Mouse (Mus musculus) midbrain, embryonic 13.5 days (tissue): Measurements from ENCODE around the gene Lrrc4. TPM values are rescaled to one million over a fixed set of nuclear protein-coding genes. Genes with fewer than 3 reads are reported as not detected.

Experiments
- ATAC-seq: fragments of 200-750 bp; cut with Nextera tagmentation; 2 replicates; pipeline ENCODE4 v1.8.0; 2017; ENCODE audit warnings: mild to moderate bottlenecking, moderate TSS enrichment, moderate library complexity
- H3K27ac ChIP-seq: fragments of 300-500 bp; sonication (generic); 2 replicates; pipeline ENCODE4 v1.5.1; 2015; ENCODE audit warnings: inconsistent platforms, mild to moderate bottlenecking, moderate library complexity
- H3K27me3 ChIP-seq: fragments of 300-500 bp; sonication (generic); 2 replicates; pipeline ENCODE4 v1.6.1; 2015; ENCODE audit warnings: mild to moderate bottlenecking, inconsistent platforms
- H3K36me3 ChIP-seq: fragments of 300-500 bp; sonication (generic); 2 replicates; pipeline ENCODE4 v1.6.1; 2015; ENCODE audit warnings: mild to moderate bottlenecking, inconsistent platforms
- H3K4me1 ChIP-seq: fragments of 300-500 bp; sonication (generic); replicated peaks from 2 replicates; pipeline ENCODE4 v1.6.1; 2015; ENCODE audit warnings: inconsistent platforms
- H3K4me2 ChIP-seq: fragments of 300-500 bp; sonication (generic); replicated peaks from 2 replicates; pipeline ENCODE4 v1.6.1; 2015; ENCODE audit warnings: moderate library complexity, mild to moderate bottlenecking, inconsistent platforms
- H3K4me3 ChIP-seq: fragments of 300-500 bp; sonication (generic); replicated peaks from 2 replicates; pipeline ENCODE4 v1.5.1; 2015; ENCODE audit warnings: mild to moderate bottlenecking, inconsistent platforms
- H3K9ac ChIP-seq: fragments of 300-500 bp; sonication (generic); replicated peaks from 2 replicates; pipeline ENCODE4 v1.6.1; 2015; ENCODE audit warnings: mild to moderate bottlenecking, inconsistent platforms
- H3K9me3 ChIP-seq: fragments of 300-500 bp; sonication (generic); 2 replicates; pipeline ENCODE4 v1.6.1; 2016; ENCODE audit warnings: mild to moderate bottlenecking, inconsistent platforms
- WGBS: fragments of 180-500 bp; shearing (Covaris S2); methylation state at CpG from one replicate; pipeline ENCODE4 v1.1.7; 2015; 5-methylcytosine and 5-hydroxymethylcytosine counted together
- polyA plus RNA-seq: library from polyadenylated mRNA; unstranded; fragments of >200 nt; fragmentation: Nextera tagmentation; extraction: Ambion mirVana; gene quantifications from 2 replicates; pipeline ENCODE4 v1.2.1, GENCODE M21; 2015

Gene Lrrc4
- polyA plus RNA-seq, 1 experiment from 2014 or later = 5.3 TPM

DNA sequence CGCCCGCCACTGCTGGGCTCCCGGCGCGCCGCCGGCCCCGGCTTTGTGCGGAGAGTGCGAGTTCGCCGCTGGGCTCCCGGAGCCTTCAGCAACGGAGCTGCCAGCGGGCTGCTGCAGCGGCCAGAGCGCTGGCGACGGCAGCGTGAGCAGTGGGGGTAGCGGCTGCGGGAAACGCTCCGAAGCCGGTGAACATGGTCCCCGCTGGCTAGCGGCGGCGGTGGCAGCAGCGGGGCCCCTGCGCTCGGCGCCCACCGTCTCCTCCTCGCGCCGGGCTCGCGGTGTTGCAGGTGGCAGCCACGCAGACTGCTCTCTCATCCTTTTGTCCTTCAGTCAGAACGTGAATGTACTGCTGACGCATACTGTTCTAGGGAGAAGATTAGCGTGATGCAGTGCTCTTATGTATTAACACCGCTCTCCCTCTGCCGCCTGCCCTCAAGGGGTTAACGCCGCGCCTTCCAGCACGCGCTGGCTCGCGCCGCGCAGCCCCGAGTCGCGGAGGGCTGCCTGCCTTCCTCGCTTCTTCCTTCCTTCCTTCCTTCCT lies 1.3 kb upstream of the Lrrc4 start:
- Histone ChIP-seq H3K4me1 (peaks cover 49% of the 10 kb centered on the region), H3K9ac (peak overlapping the region; percentile 96), H3K9me3 (no peaks in the 10 kb centered on the region), H3K27me3 (peaks cover 11% of the 10 kb centered on the region), H3K27ac (peak overlapping the region; percentile 97), H3K4me2 (peak overlapping the region; percentile 92), H3K4me3 (peak overlapping the region; percentile 85), H3K36me3 (peaks cover 6% of the 10 kb centered on the region)
- under 1% methylated on average over 49 of the region's 58 CpGs for WGBS
- ATAC-seq = peak; percentile 85

DNA sequence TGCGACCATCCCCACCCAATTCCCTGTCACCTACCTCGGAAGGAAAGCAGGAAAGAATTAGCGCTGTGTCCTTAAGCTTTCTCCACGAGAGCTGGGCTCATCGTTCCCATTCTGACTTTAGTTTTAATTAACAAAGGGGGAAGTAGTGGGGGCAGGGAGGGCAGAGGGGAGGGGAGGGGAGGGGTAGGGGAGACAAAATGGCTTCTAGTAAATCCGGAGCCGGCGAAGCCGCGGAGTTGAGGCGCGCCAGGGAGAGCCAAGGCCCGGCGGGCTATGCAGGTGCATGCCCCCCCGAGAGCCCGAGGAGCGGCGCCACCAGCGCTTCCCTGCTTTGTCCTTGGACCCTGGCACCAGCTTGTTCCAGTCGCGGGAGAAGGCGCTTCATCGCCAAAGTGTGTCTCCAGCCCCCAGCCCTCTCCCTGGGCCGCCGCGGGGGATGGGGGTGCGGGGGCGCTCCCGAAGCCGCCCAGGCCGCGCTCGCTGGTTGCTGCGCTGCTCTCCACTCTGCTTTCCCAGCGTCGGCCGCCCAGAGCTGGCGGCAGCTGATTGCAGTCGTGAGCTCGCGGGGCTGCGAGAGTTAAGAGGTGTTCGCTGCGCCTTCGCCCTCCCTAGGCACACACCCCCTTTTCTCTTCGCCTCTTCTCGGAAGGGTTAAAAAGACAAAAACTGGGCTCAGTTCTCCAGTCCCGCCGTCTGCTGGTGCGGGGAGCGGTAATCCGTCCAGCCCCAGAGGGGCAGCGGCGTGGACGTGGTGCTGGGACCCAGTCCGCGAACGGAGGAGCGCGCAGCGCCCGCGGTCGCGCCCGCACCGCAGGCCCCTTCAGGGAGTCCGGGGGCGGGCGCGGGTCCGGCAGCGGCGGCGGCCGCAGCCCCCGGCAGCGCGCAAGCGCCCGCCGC lies 555 bp upstream of the Lrrc4 start:
- peaks cover 56% of the 10 kb centered on the region for H3K4me1 ChIP-seq
- peak; percentile 51 for ATAC-seq

DNA sequence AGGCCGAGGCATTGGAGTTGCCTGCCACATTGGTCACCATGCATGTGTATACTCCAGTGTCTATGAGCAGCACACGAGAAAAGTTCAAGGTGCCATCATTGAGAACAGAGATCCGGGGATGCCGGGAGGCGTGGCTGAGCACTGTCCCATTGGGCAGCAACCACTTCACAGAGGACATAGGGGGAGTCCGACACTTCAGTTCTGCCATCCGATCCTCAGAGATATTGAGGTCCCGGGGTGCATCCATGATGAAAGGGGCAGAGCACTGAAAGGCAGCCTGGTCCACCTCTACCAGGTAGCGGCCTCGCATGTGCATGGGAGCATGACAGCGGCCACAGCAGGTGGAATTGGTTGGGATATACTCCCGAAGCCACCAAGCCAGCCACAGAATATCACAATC lies 1.2 kb downstream of the Lrrc4 start:
- WGBS = 92% methylated on average over 12 of the region's 12 CpGs
- no peak for ATAC-seq

More for the DNA sequence above, 555 bp upstream of the Lrrc4 start:
- H3K4me2 ChIP-seq = peak overlapping the region; percentile 92
- peaks cover 11% of the 10 kb centered on the region for H3K27me3 ChIP-seq
- peak overlapping the region; percentile 85 for H3K4me3 ChIP-seq
- H3K9ac ChIP-seq = peak overlapping the region; percentile 96
- no peaks in the 10 kb centered on the region for H3K9me3 ChIP-seq
- H3K36me3 ChIP-seq = peaks cover 6% of the 10 kb centered on the region
- WGBS = under 1% methylated on average over 76 of the region's 82 CpGs
- H3K27ac ChIP-seq = peak overlapping the region; percentile 97

DNA sequence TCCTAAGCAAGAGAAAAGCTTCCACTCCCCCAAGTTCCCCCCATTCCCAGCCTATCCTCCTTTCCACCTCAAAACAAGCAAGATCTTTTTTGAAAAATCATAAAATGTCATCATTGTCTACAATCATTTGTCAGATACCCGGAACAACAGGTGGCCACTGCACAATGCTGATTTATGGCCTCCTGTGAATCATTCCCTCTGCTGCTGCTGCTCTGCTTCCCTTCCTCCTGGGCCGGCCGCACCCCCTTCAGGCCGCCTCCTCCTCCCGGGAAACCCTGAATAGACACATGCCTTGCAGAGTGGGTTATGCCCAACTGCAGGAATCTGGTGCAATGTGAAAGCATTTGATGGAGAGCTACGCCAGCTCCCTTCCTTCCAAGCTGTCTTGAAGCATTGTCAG lies 3.0 kb downstream of the Lrrc4 start:
- no peak for ATAC-seq
- H3K4me1 ChIP-seq = peaks cover 75% of the 10 kb centered on the region
- H3K9me3 ChIP-seq = no peaks in the 10 kb centered on the region
- H3K27me3 ChIP-seq = no peaks in the 10 kb centered on the region
- 0 out of 2 replicates have a peak overlapping the region, but pooled peaks have one; percentile 19 for H3K27ac ChIP-seq
- 7% methylated on average over 6 of the region's 6 CpGs for WGBS
- H3K4me3 ChIP-seq = peak overlapping the region; percentile 85
- H3K4me2 ChIP-seq = peak overlapping the region; percentile 92
- H3K36me3 ChIP-seq = peaks cover 6% of the 10 kb centered on the region
- H3K9ac ChIP-seq = peak overlapping the region; percentile 60

More for the DNA sequence above, 1.2 kb downstream of the Lrrc4 start:
- H3K27me3 ChIP-seq = peaks cover 5% of the 10 kb centered on the region
- H3K9me3 ChIP-seq = no peaks in the 10 kb centered on the region
- peaks cover 74% of the 10 kb centered on the region for H3K4me1 ChIP-seq
- H3K9ac ChIP-seq = peak overlapping the region; percentile 36; the same call in 1 of the 2 replicates
- peak overlapping the region; percentile 85 for H3K4me3 ChIP-seq
- H3K36me3 ChIP-seq = peaks cover 6% of the 10 kb centered on the region
- peak overlapping the region; percentile 92 for H3K4me2 ChIP-seq
- H3K27ac ChIP-seq = no peak overlapping the region

DNA sequence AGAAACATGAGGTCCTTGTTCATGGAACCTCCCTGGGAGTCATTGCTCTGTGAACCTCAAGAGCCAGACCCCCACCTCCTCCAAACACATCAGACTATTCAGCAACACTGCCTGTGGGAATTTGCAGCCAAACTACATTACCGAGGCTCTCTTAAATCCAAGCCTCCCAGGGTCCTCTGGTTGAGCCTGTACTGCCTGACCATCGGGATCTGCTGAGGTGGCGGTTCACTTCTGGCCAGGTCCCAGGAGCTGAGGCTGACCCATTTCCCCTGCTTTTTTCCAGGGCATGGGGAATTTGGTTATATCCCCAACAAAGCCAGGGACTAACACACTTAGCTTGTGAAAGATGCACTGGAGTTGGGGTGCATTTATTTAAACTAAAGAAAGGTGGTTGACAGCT lies 4.0 kb downstream of the Lrrc4 start:
- no peak for ATAC-seq
- Histone ChIP-seq H3K36me3 (peaks cover 6% of the 10 kb centered on the region), H3K9ac (peak overlapping the region; percentile 57), H3K9me3 (no peaks in the 10 kb centered on the region), H3K27ac (peak overlapping the region; percentile 37), H3K4me2 (peak overlapping the region; percentile 92), H3K4me3 (peak overlapping the region; percentile 85), H3K4me1 (peaks cover 74% of the 10 kb centered on the region), H3K27me3 (no peaks in the 10 kb centered on the region)
- 11% methylated on average over 3 of the region's 3 CpGs for WGBS

DNA sequence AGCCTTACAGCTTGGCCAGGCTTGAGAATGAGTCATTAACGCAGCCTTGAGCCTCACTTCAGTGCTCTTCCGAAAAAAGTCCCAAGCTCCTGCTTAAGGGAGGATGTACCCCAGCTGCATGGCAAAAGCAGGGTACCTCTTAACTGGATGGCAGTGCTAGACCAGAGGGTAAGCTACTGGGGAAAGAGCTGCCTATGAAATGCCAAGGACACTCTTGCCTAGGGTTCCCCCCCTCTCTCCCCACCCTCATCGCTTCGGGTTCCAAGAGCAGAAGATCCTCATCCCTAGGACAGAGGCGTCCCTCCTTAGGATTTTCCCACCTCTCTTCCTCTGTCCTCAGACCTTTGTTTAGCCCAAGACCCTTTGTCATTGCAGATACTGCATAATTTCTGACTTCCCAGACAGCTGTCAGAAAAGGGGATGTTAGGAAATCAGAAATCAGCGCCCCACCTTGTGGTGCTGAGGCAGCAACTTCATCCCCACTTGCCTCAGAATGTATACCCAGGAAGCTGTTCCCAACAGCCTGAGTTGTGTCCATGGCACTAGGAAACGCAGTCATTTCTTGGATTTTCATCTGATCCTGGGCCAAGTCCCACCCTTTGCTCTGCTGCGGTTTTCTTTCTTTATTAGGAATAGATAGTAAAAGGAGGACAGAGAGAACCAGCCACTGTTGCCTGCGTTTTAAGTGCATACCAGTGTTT lies 4.7 kb downstream of the Lrrc4 start:
- Histone ChIP-seq H3K4me3 (peak overlapping the region; percentile 85), H3K27me3 (no peaks in the 10 kb centered on the region), H3K4me1 (peaks cover 79% of the 10 kb centered on the region), H3K36me3 (peaks cover 6% of the 10 kb centered on the region), H3K9me3 (no peaks in the 10 kb centered on the region), H3K9ac (peak overlapping the region; percentile 57), H3K27ac (peak overlapping the region; percentile 37; the same call in 1 of the 2 replicates), H3K4me2 (peak overlapping the region; percentile 92)
- ATAC-seq = no peak
- WGBS = 52% methylated on average over 9 of the region's 9 CpGs

DNA sequence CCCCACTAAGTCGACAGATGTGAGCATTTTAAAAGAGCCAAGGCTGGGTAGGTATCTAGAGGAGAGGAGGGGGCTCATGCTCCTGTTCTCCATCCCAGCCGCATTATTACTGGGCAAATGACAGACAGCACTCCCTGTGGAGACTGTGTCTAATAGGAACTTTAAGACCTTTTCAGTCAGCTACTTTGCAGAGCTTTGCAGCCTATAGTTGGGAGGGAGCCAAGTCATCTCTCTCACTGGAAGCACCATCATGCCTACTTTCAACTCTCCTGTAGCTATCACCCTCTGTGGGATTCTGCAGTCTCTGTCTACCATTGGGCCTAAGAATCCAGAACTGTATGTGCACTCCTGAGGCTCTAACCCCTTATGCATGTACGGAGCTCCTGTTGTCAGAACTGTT lies 5.7 kb downstream of the Lrrc4 start:
- Histone ChIP-seq H3K4me2 (peak overlapping the region; percentile 92), H3K27me3 (no peaks in the 10 kb centered on the region), H3K4me1 (peaks cover 74% of the 10 kb centered on the region), H3K27ac (no peak overlapping the region), H3K9ac (no peak overlapping the region), H3K36me3 (peaks cover 6% of the 10 kb centered on the region), H3K9me3 (no peaks in the 10 kb centered on the region), H3K4me3 (no peak overlapping the region)
- ATAC-seq = no peak
- WGBS = 53% methylated on average over 3 of the region's 3 CpGs

DNA sequence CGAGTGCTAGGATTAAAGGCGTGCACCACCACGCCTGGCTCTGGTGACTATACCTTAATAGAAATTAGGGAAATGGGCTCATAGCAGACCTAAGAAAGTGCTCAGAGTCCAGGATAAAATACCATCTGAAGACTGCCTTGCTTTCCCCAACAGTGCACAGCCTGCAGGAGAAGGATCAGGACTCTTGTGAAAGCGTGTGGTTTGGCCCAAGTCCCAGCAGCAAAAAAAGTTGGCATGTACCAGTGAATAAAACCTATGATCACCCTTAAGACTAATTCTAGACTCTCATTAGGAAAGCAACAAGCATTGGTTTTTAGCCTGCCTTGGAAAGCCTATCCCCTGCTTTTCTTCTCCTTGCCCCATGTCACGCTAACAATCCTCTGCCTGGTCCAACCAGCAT lies 7.7 kb downstream of the Lrrc4 start:
- 96% methylated on average over 5 of the region's 5 CpGs for WGBS
- ATAC-seq = no peak
- Histone ChIP-seq H3K4me1 (peaks cover 70% of the 10 kb centered on the region), H3K9me3 (no peaks in the 10 kb centered on the region), H3K4me2 (no peak overlapping the region), H3K36me3 (peaks cover 8% of the 10 kb centered on the region), H3K9ac (no peak overlapping the region), H3K4me3 (no peak overlapping the region), H3K27me3 (no peaks in the 10 kb centered on the region), H3K27ac (no peak overlapping the region)

DNA sequence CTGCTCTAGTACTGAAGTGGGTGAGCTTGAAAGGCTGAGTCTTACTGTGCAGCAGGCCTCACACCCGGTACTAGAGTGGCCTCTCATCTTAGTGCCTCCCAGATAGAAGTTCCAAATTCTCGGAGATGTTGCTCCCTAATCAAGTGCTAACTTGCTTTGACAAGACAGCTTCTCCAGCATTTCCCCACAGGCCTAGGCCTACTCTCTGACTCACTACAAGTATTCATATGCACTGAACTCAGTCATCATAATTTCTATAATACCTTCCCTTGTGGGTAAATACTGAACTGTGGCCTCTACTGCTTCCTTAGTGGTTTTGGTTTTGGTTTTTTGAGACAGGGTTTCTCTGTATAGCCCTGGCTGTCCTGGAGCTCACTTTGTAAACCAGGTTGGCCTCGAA lies 8.2 kb downstream of the Lrrc4 start:
- Histone ChIP-seq H3K9ac (no peak overlapping the region), H3K4me3 (no peak overlapping the region), H3K4me1 (peaks cover 65% of the 10 kb centered on the region), H3K27me3 (no peaks in the 10 kb centered on the region), H3K27ac (no peak overlapping the region), H3K36me3 (peaks cover 11% of the 10 kb centered on the region), H3K9me3 (no peaks in the 10 kb centered on the region), H3K4me2 (no peak overlapping the region)
- ATAC-seq = no peak
- 94% methylated on average over 3 of the region's 3 CpGs for WGBS

DNA sequence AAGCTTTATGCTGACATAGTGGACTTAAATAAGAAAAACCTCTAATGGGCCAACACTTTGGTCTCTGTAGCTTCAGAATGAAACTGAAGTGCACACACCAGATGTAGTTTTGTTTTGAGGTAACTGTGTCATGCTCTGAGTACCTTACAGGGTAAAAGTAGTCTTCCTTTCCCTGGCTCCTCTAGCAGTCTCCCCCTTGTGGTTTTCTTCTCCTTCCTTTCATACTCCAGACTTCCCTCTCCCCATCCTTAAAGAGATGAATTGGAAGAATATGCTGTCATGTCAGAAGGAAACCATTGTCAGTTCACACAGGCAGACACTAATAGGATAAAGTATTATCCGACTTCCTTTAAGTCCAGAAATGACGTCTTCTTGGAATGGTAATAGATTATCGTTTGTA lies 9.3 kb downstream of the Lrrc4 start:
- WGBS = 69% methylated on average over 3 of the region's 3 CpGs
- peaks cover 55% of the 10 kb centered on the region for H3K4me1 ChIP-seq

DNA sequence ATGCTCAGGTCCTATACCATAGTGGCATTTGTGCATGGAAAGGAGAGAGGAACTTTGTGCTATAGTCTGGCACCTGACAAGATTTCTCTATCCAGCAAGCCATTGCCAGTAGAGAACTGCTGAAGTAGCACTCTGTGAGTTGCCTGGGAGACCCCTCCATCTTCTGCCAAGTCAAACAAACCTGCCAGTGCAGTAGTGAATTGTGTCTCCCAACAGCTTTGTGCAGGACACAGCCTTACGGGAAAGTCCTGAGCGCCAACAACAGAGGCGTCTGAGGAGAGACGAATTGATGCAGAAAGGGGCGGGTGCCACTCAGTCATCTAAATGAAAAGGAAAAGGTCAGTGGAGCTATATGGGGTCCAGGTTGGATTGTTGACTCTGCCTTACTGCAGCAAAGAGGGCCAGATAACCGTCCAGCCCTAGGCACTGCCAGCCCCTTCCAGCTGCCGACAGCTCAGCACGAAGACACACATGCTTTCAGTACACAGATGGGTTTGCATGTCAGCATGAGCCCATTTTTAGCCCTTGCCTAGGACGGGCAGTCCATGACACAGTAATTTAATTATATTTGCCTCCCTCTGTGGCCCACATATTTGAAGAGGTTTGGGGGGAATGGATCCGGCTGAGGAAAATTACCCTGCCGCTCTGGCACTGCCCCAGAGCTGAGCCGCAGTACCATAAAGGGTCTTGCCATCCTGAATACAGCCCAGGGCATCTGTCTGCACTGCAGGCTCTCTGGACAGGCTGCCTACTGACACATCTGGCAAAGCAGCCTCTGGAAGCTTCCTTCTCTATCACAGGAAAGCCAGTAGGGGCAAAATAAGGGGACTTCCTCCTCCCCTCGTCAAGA lies 11.8 kb downstream of the Lrrc4 start:
- peak; percentile 53; the same call in 1 of the 2 replicates for ATAC-seq
- Histone ChIP-seq H3K27ac (no peak overlapping the region), H3K9me3 (no peaks in the 10 kb centered on the region), H3K4me1 (peaks cover 29% of the 10 kb centered on the region), H3K4me3 (no peak overlapping the region), H3K4me2 (no peak overlapping the region; the same call in 1 of the 2 replicates), H3K9ac (no peak overlapping the region), H3K36me3 (peaks cover 36% of the 10 kb centered on the region), H3K27me3 (no peaks in the 10 kb centered on the region)
- WGBS = 66% methylated on average over 13 of the region's 13 CpGs

More for the DNA sequence above, 9.3 kb downstream of the Lrrc4 start:
- Histone ChIP-seq H3K9ac (no peak overlapping the region), H3K27me3 (no peaks in the 10 kb centered on the region), H3K4me2 (no peak overlapping the region), H3K36me3 (peaks cover 20% of the 10 kb centered on the region), H3K9me3 (no peaks in the 10 kb centered on the region), H3K27ac (no peak overlapping the region), H3K4me3 (no peak overlapping the region)
- no peak for ATAC-seq
